Mouse (Mus musculus) stomach, postnatal 0 days (tissue): ENCODE measurements around the gene Kcnt2. TPM values are rescaled to one million over a fixed set of nuclear protein-coding genes. Genes with fewer than 3 reads are reported as not detected.
A peak's percentile ranks its signal among the peaks of the same experiment; 100 is the strongest.

Experiments
- ATAC-seq: fragments of 200-750 bp; cut with Nextera tagmentation; 2 replicates; pipeline ENCODE4 v1.8.0; 2017; ENCODE audit not compliant: low FRiP score, low TSS enrichment
- DNase-seq: peaks from one replicate; pipeline ENCODE4 v3.0.0-alpha.2; 2016; ENCODE audit warnings: low spot score
- H3K27ac ChIP-seq: fragments of 300-500 bp; sonication (generic); replicated peaks from 2 replicates; pipeline ENCODE4 v1.5.1; 2014; ENCODE audit warnings: mild to moderate bottlenecking, control low read depth
- H3K27me3 ChIP-seq: fragments of 300-500 bp; sonication (generic); 2 replicates; pipeline ENCODE4 v1.6.1; 2014; ENCODE audit warnings: low read length; ENCODE audit not compliant: control insufficient read depth, insufficient read depth
- H3K36me3 ChIP-seq: fragments of 300-500 bp; sonication (generic); 2 replicates; pipeline ENCODE4 v1.6.1; 2014; ENCODE audit warnings: low read length, mixed read lengths; ENCODE audit not compliant: control insufficient read depth, insufficient read depth
- H3K4me1 ChIP-seq: fragments of 300-500 bp; sonication (generic); replicated peaks from 2 replicates; pipeline ENCODE4 v1.6.1; 2014; ENCODE audit warnings: antibody characterized with exemption; ENCODE audit not compliant: control insufficient read depth, insufficient read depth
- H3K4me2 ChIP-seq: fragments of 300-500 bp; sonication (generic); replicated peaks from 2 replicates; pipeline ENCODE4 v1.6.1; 2014; ENCODE audit warnings: low read depth, mild to moderate bottlenecking, control low read depth, moderate library complexity
- H3K4me3 ChIP-seq: fragments of 300-500 bp; sonication (generic); 2 replicates; pipeline ENCODE4 v1.5.1; 2014; ENCODE audit warnings: low read depth, low read length, control low read depth
- H3K9ac ChIP-seq: fragments of 300-500 bp; sonication (generic); 2 replicates; pipeline ENCODE4 v1.6.1; 2014; ENCODE audit warnings: mild to moderate bottlenecking, low read length, control low read depth, mixed read lengths
- H3K9me3 ChIP-seq: fragments of 300-500 bp; sonication (generic); 2 replicates; pipeline ENCODE4 v1.6.1; 2016; ENCODE audit warnings: low read length; ENCODE audit not compliant: control insufficient read depth
- CTCF ChIP-seq: IDR thresholded peaks from 2 replicates; pipeline ENCODE4 v1.5.1; 2016; ENCODE audit warnings: antibody characterized with exemption, low read depth, mild to moderate bottlenecking, moderate library complexity
- EP300 ChIP-seq: optimal IDR thresholded peaks from 2 replicates; pipeline ENCODE3; 2016; ENCODE audit warnings: antibody characterized with exemption
- WGBS: fragments of 180-500 bp; shearing (Covaris S2); extraction: QIAGEN DNeasy Blood & Tissue Kit; methylation state at CpG from one replicate; pipeline ENCODE4 v1.1.7; 2014; 5-methylcytosine and 5-hydroxymethylcytosine counted together
- polyA plus RNA-seq: library from polyadenylated mRNA; unstranded; fragments of >200 nt; fragmentation: Nextera tagmentation; extraction: Ambion mirVana; gene quantifications from 2 replicates; pipeline ENCODE4 v1.2.1, GENCODE M21; 2015

Gene Kcnt2
- polyA plus RNA-seq, 1 experiment from 2014 or later, result 0.57 TPM

DNA sequence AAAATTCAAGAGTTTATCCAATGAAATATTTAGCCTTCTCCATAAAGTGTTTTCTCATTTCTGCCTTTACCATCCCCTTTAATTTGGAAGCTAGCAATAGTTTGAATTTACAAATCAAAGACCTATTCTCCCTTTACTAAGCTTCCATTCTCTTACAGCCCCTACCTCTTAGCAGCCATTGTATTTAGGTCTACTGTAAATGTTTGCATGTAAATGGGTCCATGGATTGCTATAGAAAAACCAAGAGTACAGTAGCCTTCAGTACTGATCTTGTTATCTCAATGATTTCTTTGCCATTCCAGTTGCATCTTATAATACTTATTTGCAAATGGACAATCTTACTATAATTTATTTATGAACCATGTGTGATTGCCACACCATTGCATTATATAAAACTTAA, 267.5 kb downstream of the Kcnt2 start:
- ATAC-seq (no peak), DNase-seq (no peak)
- no peak overlapping the region for H3K9ac ChIP-seq
- H3K4me3 ChIP-seq, result no peak overlapping the region
- no peaks in the 10 kb centered on the region for H3K27me3 ChIP-seq
- no peaks in the 10 kb centered on the region for H3K9me3 ChIP-seq
- no peak overlapping the region for H3K27ac ChIP-seq
- no peaks in the 10 kb centered on the region for H3K36me3 ChIP-seq
- no peaks in the 10 kb centered on the region for H3K4me1 ChIP-seq
- H3K4me2 ChIP-seq, result no peak overlapping the region
- no peak for TF ChIP-seq CTCF
- no peak for TF ChIP-seq EP300

DNA sequence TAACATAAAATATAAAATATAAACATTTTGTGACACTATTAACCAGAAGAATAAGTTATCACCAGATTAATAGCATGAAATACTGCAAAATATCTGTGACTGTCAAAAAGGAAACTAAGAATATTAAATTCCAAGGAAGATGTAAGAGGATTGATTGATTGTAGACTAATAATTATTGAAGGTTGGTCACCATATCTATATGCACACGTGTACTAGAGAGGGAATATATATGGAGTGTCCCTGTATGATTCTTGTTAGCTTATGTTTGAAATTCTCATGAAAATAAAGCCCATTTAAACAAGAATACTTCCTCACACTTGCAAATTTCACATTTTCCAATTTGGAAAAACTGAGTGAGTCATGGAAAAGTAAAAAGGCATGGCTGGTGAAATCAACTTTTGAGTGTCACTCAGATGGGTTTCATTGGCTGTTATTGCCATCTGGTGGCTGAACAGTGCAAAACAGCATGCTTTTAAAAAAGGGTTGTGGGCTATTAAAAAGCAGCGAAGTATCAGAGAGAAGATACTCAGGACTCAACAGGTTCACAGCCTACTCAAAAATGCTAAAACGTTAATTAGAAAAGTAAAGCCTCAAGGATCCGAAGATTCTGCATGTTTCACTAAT, 285.4 kb downstream of the Kcnt2 start:
- TF ChIP-seq EP300 (no peak), CTCF (peak; percentile 84)
- ATAC-seq (no peak), DNase-seq (peak; percentile 27)
- 34% methylated on average over 4 of the region's 4 CpGs for WGBS
- H3K4me2 ChIP-seq, result no peak overlapping the region
- no peaks in the 10 kb centered on the region for H3K36me3 ChIP-seq
- no peaks in the 10 kb centered on the region for H3K9me3 ChIP-seq
- no peak overlapping the region for H3K9ac ChIP-seq
- no peak overlapping the region for H3K27ac ChIP-seq
- H3K4me1 ChIP-seq, result no peaks in the 10 kb centered on the region
- H3K4me3 ChIP-seq, result no peak overlapping the region
- H3K27me3 ChIP-seq, result no peaks in the 10 kb centered on the region

DNA sequence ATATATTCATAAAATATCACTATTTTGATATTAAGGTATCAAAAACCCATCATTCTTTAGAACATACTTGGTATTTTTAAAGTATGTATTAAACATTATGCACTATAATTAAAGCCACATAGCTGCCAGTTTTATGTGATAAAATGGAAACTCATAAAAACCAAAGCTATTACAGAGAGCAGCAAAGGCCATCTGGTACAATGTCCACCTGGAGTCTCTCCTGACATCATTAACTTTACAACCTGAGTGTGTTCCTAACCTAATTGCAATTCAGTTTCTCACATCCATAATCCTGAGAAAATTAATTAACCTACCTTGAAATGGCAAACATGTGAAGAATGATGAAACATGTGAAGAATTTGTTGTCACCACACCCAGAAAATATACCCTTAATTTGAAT, 288.9 kb downstream of the Kcnt2 start:
- DNase-seq (no peak), ATAC-seq (no peak)
- H3K4me2 ChIP-seq, result no peak overlapping the region
- no peak overlapping the region for H3K9ac ChIP-seq
- TF ChIP-seq EP300 (no peak), CTCF (no peak)
- no peak overlapping the region for H3K27ac ChIP-seq
- H3K4me1 ChIP-seq, result no peaks in the 10 kb centered on the region
- H3K27me3 ChIP-seq, result no peaks in the 10 kb centered on the region
- no peaks in the 10 kb centered on the region for H3K36me3 ChIP-seq
- H3K4me3 ChIP-seq, result no peak overlapping the region
- H3K9me3 ChIP-seq, result no peaks in the 10 kb centered on the region

DNA sequence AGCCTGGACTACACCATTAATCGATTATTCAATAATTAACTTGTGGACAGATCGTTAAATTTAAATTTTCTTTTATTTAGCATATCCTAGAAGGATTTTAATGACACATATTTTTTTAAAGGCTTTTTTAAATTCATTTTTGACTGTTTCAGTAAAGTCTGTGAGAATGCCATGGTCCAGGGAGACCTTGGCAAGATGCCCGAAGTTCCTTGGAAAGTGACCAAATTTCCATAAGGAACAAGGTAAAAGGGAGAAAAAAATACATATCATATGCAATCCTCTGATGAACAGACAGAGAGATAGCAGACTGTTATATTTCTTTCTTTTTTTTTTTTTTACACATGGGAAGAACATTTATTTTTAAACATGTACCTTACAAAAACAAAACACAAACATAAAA, 296.1 kb downstream of the Kcnt2 start:
- ATAC-seq, result no peak
- no peaks in the 10 kb centered on the region for H3K36me3 ChIP-seq
- no peak for DNase-seq
- WGBS, result 81% methylated on average over 3 of the region's 3 CpGs
- H3K9me3 ChIP-seq, result no peaks in the 10 kb centered on the region
- no peak overlapping the region for H3K4me2 ChIP-seq
- no peak overlapping the region for H3K9ac ChIP-seq
- TF ChIP-seq CTCF (no peak), EP300 (no peak)
- no peaks in the 10 kb centered on the region for H3K27me3 ChIP-seq
- no peak overlapping the region for H3K4me3 ChIP-seq
- H3K4me1 ChIP-seq, result no peaks in the 10 kb centered on the region
- no peak overlapping the region for H3K27ac ChIP-seq

DNA sequence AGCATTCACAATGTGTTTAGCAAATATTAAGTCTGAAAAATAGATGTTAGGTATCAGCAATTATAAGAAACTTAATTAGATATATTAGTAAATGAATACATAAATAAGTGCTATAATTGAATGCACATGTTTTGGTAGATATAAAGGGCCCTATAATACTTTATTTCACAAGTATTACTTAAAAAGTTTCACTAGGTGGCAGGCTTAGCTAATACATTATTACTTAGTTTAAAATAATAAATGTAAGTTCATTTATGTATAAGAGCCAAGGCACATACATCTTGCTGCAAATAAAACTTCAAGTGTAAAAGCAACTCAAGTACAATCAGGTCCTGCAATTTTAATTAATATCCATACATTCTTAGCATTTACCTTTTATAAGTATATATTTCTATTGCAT, 302.8 kb downstream of the Kcnt2 start:
- Histone ChIP-seq H3K36me3 (no peaks in the 10 kb centered on the region), H3K27me3 (no peaks in the 10 kb centered on the region), H3K4me3 (no peak overlapping the region), H3K4me2 (no peak overlapping the region), H3K9ac (no peak overlapping the region), H3K27ac (no peak overlapping the region), H3K9me3 (no peaks in the 10 kb centered on the region), H3K4me1 (no peaks in the 10 kb centered on the region)
- ATAC-seq (no peak), DNase-seq (no peak)
- TF ChIP-seq EP300, result no peak
- peak; percentile 53 for TF ChIP-seq CTCF

DNA sequence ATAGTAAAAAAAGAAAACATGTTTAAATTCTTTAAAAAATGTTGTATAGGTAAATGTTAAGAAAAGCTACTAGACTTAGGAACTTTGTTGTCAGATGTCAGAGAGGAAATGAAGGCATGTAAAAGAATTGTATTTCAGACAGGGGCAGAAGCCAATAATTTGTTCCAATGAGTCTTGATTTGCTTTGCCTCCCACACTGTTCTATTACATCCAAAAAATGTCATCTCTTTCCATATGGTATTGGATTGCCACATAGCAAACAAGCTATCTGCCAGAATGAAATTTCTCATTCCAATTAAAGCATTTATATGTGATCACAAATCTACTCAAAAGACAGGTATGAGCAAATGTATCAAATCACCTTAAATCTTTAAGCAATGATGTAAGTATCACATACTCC, 314.8 kb downstream of the Kcnt2 start:
- Histone ChIP-seq H3K4me3 (no peak overlapping the region), H3K9ac (no peak overlapping the region), H3K36me3 (no peaks in the 10 kb centered on the region), H3K27ac (no peak overlapping the region), H3K27me3 (no peaks in the 10 kb centered on the region), H3K4me1 (no peaks in the 10 kb centered on the region), H3K9me3 (no peaks in the 10 kb centered on the region), H3K4me2 (no peak overlapping the region)
- ATAC-seq (no peak), DNase-seq (no peak)
- TF ChIP-seq CTCF (no peak), EP300 (no peak)
